Mouse (Mus musculus): Measurements from ENCODE around the gene Selenow. TPM values are rescaled to one million over a fixed set of nuclear protein-coding genes. Genes with fewer than 3 reads are reported as not detected.

Gene Selenow
- polyA plus RNA-seq, 1 experiment from 2014 or later, result 1,563 TPM

- Histone ChIP-seq H3K9ac (no peak within 1 kb of the TSS), H3K27me3 (no peaks in the 10 kb centered on the region), H3K4me2 (no peak within 1 kb of the TSS), H3K4me3 (no peak within 1 kb of the TSS), H3K9me3 (no peaks in the 10 kb centered on the region), H3K4me1 (replicated peaks) (no peaks in the 10 kb centered on the region), H3K27ac (replicated peaks) (no peak within 1 kb of the TSS), H3K36me3 (no peaks in the 10 kb centered on the region)
- WGBS, result 92% methylated on average over 2 of the region's 2 CpGs
- no peak for ATAC-seq (ENCODE audit: low FRiP score, low read depth)
Measured at GRCm38 (mm10) chr7:15882317-15882716, 39.9 kb downstream of the Selenow start, which contains the start of gene Crxos. Crxos (plus strand) TSS chr7:15882617.

DNA sequence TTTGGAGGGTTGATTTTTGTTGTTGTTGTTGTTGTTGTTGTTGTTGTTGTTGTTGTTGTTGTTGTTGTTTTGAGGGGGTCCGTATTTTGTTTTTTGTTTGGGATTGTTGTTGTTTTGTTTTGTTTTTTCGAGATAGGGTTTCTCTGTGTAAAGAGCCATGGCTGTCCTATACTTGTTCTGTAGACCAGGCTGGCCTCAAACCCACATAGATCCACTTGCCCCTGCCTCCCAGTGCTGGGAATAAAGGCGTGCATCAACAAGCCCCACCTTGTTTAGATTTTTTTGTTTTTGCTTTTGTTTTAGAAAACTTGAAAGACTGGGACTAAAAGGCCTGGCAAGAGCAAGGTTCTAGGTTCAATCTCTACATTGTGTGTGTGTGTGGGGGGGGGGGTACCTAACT lies 40.4 kb downstream of the Selenow start:
- Histone ChIP-seq H3K9ac (no peak overlapping the region), H3K27me3 (no peaks in the 10 kb centered on the region), H3K4me1 (replicated peaks) (no peaks in the 10 kb centered on the region), H3K4me3 (no peak overlapping the region), H3K27ac (replicated peaks) (no peak overlapping the region), H3K9me3 (no peaks in the 10 kb centered on the region), H3K36me3 (no peaks in the 10 kb centered on the region), H3K4me2 (no peak overlapping the region)
- 67% methylated on average over 3 of the region's 3 CpGs for WGBS
- ATAC-seq (ENCODE audit: low FRiP score, low read depth), result no peak

- no peak overlapping the region for H3K27ac ChIP-seq (replicated peaks)
- no peak overlapping the region for H3K9ac ChIP-seq
- 0 out of 2 replicates have a peak, but pooled peaks have one; percentile 23 for ATAC-seq (ENCODE audit: low FRiP score, low read depth)
- H3K9me3 ChIP-seq, result no peaks in the 10 kb centered on the region
- H3K4me3 ChIP-seq, result no peak overlapping the region
- no peaks in the 10 kb centered on the region for H3K4me1 ChIP-seq (replicated peaks)
- no peaks in the 10 kb centered on the region for H3K27me3 ChIP-seq
- H3K36me3 ChIP-seq, result no peaks in the 10 kb centered on the region
- no peak overlapping the region for H3K4me2 ChIP-seq
- WGBS, result 7% methylated on average over 7 of the region's 7 CpGs
Measured at GRCm38 (mm10) chr7:15881388-15881787, 40.8 kb downstream of the Selenow start.

DNA sequence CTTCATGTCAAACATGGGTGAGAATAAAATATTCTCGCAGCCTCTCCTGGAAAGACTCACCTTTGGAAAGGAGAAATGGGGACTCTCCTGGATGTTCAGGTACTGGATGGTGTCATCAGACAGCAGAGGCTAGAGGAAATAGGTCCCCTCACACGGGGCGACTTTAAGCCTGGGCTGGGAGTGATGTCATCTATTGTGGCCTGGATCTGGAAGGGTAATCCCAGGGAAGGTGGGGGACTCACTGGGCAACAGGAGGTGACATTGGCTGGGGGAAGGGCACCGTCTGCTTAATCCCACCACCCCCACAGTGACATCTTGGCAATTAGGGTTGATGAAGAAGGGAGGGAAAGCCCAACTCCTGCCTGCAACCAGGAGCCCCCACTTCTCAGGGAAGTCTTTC lies 42.4 kb downstream of the Selenow start, which contains the start of gene Crx:
Crx (minus strand) TSS at position 213 of the 400 bp plus-strand sequence.
- ATAC-seq (ENCODE audit: low FRiP score, low read depth), result no peak
- Histone ChIP-seq H3K36me3 (no peaks in the 10 kb centered on the region), H3K4me2 (no peak within 1 kb of the TSS), H3K27ac (replicated peaks) (no peak within 1 kb of the TSS), H3K9ac (no peak within 1 kb of the TSS), H3K27me3 (no peaks in the 10 kb centered on the region), H3K9me3 (no peaks in the 10 kb centered on the region), H3K4me1 (replicated peaks) (no peaks in the 10 kb centered on the region), H3K4me3 (no peak within 1 kb of the TSS)
- WGBS, result 48% methylated on average over 4 of the region's 4 CpGs

Other genes with a start within 250 kb of the Selenow start
- not detected in 2 replicates for gene Obox5, start 172.3 kb downstream of the Selenow start, polyA plus RNA-seq (2015; fragmentation: Nextera tagmentation; extraction: Ambion mirVana)
- not detected in 2 replicates for gene Obox6, start 82.7 kb downstream of the Selenow start, polyA plus RNA-seq (2015; fragmentation: Nextera tagmentation; extraction: Ambion mirVana)
- 0.16 TPM in 1 of 2 replicates, not detected in the other for gene Crx, start 42.4 kb downstream of the Selenow start, polyA plus RNA-seq (2015; fragmentation: Nextera tagmentation; extraction: Ambion mirVana)
- not detected in 2 replicates for gene Crxos, start 39.8 kb downstream of the Selenow start, polyA plus RNA-seq (2015; fragmentation: Nextera tagmentation; extraction: Ambion mirVana)
- gene Nop53, start 23.7 kb upstream of the Selenow start, polyA plus RNA-seq (2015; fragmentation: Nextera tagmentation; extraction: Ambion mirVana), result 110 and 114 TPM in 2 replicates
- gene Ehd2, start 45.2 kb upstream of the Selenow start, polyA plus RNA-seq (2015; fragmentation: Nextera tagmentation; extraction: Ambion mirVana), result 6.5 and 6.9 TPM in 2 replicates
- gene Bicra, start 125.5 kb upstream of the Selenow start, polyA plus RNA-seq (2015; fragmentation: Nextera tagmentation; extraction: Ambion mirVana), result 7.5 and 8.7 TPM in 2 replicates
- gene Zfp541, start 139.4 kb upstream of the Selenow start, polyA plus RNA-seq (2015; fragmentation: Nextera tagmentation; extraction: Ambion mirVana), result 0.06 and 0.26 TPM in 2 replicates
- 218 and 239 TPM in 2 replicates for gene Napa, start 176.1 kb upstream of the Selenow start, polyA plus RNA-seq (2015; fragmentation: Nextera tagmentation; extraction: Ambion mirVana)
- gene Kptn, start 197.5 kb upstream of the Selenow start, polyA plus RNA-seq (2015; fragmentation: Nextera tagmentation; extraction: Ambion mirVana), result 45.3 and 53.5 TPM in 2 replicates
- 1.1 TPM in 2 replicates for gene Slc8a2, start 207.4 kb upstream of the Selenow start, polyA plus RNA-seq (2015; fragmentation: Nextera tagmentation; extraction: Ambion mirVana)

Measured in hindbrain, embryonic 15.5 days (tissue).